In the genomic region with DNA sequence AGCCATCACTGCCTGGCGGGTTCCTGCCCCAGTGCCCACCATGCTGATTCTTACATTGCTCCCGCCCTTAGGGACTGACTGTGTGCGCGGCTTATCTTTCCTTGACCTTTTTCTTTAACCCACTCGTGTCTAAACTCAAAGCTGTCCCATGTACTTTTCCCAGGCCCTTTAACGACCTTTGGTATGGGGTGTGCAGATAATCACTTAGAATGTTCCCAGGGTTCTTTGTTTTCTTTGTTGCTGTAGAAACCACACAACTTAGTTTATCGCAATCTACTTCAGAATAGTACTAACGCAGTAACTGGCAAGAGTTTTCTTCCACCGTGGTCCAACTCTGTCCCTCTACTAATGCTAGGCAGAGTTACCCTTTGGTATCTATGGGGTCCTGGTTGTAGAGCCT, we compare ENCODE assay signal across 29 mouse cellular contexts.
"Had no signal": no experiment of that assay in that cellular context is flagged by ENCODE, and none has a peak within 500 bp of the region (broad histone marks: within the 10 kb centered on the region; RNA-seq: fewer than 3 reads in every experiment).

No protein-coding gene starts in this region.

- H3K36me3 ChIP-seq: forebrain, embryonic 15.5 days had no signal

- DNase-seq: cerebellum, adult 2 months; cerebellum, adult 8-10 months; cerebellum, adult 9-10 months; cerebellum, adult 9-11 months; cerebellum, postnatal 10 days; cerebellum, postnatal 14 days; cerebellum, postnatal 25 days; cerebellum, postnatal 36 days; embryo, embryonic 11 days; forebrain, postnatal 0 days; gastrocnemius, adult 2 months; gastrocnemius, postnatal 10 days; gastrocnemius, postnatal 14 days; gastrocnemius, postnatal 25 days; gastrocnemius, postnatal 36 days; heart, adult 11 months; heart, adult 18-20 months; heart, adult 2 months had no signal

- H3K9me3 ChIP-seq: embryonic facial prominence, embryonic 10.5 days; embryonic facial prominence, embryonic 12.5 days; embryonic facial prominence, embryonic 13.5 days; embryonic facial prominence, embryonic 15.5 days; forebrain, embryonic 10.5 days; forebrain, embryonic 12.5 days; forebrain, embryonic 13.5 days; forebrain, embryonic 15.5 days had no signal

- H3K27me3 ChIP-seq: embryonic facial prominence, embryonic 12.5 days; embryonic facial prominence, embryonic 13.5 days; embryonic facial prominence, embryonic 15.5 days; forebrain, embryonic 12.5 days; forebrain, embryonic 13.5 days; forebrain, embryonic 15.5 days had no signal

- H3K9ac ChIP-seq: embryonic facial prominence, embryonic 12.5 days; embryonic facial prominence, embryonic 13.5 days; embryonic facial prominence, embryonic 15.5 days; forebrain, embryonic 12.5 days; forebrain, embryonic 13.5 days; forebrain, embryonic 15.5 days; forebrain, postnatal 0 days had no signal

- H3K27ac ChIP-seq: embryonic facial prominence, embryonic 12.5 days; embryonic facial prominence, embryonic 13.5 days; embryonic facial prominence, embryonic 15.5 days; forebrain, embryonic 10.5 days; forebrain, embryonic 12.5 days; forebrain, embryonic 13.5 days; forebrain, embryonic 15.5 days; gastrocnemius, adult 2 months; heart, adult 2 months had no signal

- H3K4me3 ChIP-seq: embryonic facial prominence, embryonic 10.5 days; embryonic facial prominence, embryonic 12.5 days; embryonic facial prominence, embryonic 13.5 days; embryonic facial prominence, embryonic 15.5 days; erythroblast, embryonic 14.5 days; forebrain, embryonic 10.5 days; forebrain, embryonic 12.5 days; forebrain, embryonic 13.5 days; forebrain, embryonic 15.5 days; gastrocnemius, adult 2 months; heart, adult 2 months had no signal

- H3K4me2 ChIP-seq: embryonic facial prominence, embryonic 12.5 days; embryonic facial prominence, embryonic 13.5 days; embryonic facial prominence, embryonic 15.5 days; forebrain, embryonic 12.5 days; forebrain, embryonic 13.5 days; forebrain, embryonic 15.5 days had no signal

- ATAC-seq: forebrain, embryonic 13.5 days; forebrain, embryonic 14.5 days; forebrain, embryonic 15.5 days; forebrain, embryonic 16.5 days; forebrain, postnatal 0 days had no signal

- H3K4me1 ChIP-seq: forebrain, embryonic 12.5 days; forebrain, embryonic 13.5 days; forebrain, embryonic 15.5 days had no signal
